Mouse (Mus musculus) forebrain, embryonic 14.5 days (tissue): ENCODE results near the gene Ptpru. TPM values are rescaled to one million over a fixed set of nuclear protein-coding genes. Genes with fewer than 3 reads are reported as not detected.

Source experiments
- ATAC-seq: fragments of 200-750 bp; cut with Nextera tagmentation; 2 replicates; pipeline ENCODE4 v1.8.0; 2017; ENCODE audit warnings: mild to moderate bottlenecking, moderate library complexity
- DNase-seq: peaks from one replicate; pipeline ENCODE4 v3.0.0-alpha.2; 2015; ENCODE audit warnings: low spot score
- H3K27ac ChIP-seq: fragments of 300-500 bp; sonication (generic); 2 replicates; pipeline ENCODE4 v1.5.1; 2014; ENCODE audit warnings: low read depth, mild to moderate bottlenecking, control low read depth, low read length, moderate library complexity
- H3K27me3 ChIP-seq: fragments of 300-500 bp; sonication (generic); replicated peaks from 2 replicates; pipeline ENCODE4 v1.6.1; 2014; ENCODE audit warnings: low read length, control low read depth, mixed read lengths; ENCODE audit not compliant: control insufficient read depth, insufficient read depth
- H3K36me3 ChIP-seq: fragments of 300-500 bp; sonication (generic); 2 replicates; pipeline ENCODE4 v1.6.1; 2014; ENCODE audit warnings: low read length, control low read depth; ENCODE audit not compliant: control insufficient read depth, insufficient read depth
- H3K4me1 ChIP-seq: fragments of 300-500 bp; sonication (generic); 2 replicates; pipeline ENCODE4 v1.6.1; 2014; ENCODE audit warnings: antibody characterized with exemption, low read length, control low read depth; ENCODE audit not compliant: control insufficient read depth, insufficient read depth
- H3K4me2 ChIP-seq: fragments of 300-500 bp; sonication (generic); 2 replicates; pipeline ENCODE4 v1.6.1; 2014; ENCODE audit warnings: mild to moderate bottlenecking, control low read depth, low read length
- H3K4me3 ChIP-seq: fragments of 300-500 bp; sonication (generic); 2 replicates; pipeline ENCODE4 v1.5.1; 2014; ENCODE audit warnings: low read depth, low read length, control low read depth
- H3K9ac ChIP-seq: fragments of 300-500 bp; sonication (generic); 2 replicates; pipeline ENCODE4 v1.6.1; 2014; ENCODE audit warnings: mild to moderate bottlenecking, low read length, control low read depth, moderate library complexity
- H3K9me3 ChIP-seq: fragments of 300-500 bp; sonication (generic); replicated peaks from 2 replicates; pipeline ENCODE4 v1.6.1; 2016; ENCODE audit warnings: low read length, control low read depth, mixed read lengths; ENCODE audit not compliant: control insufficient read depth
- WGBS: fragments of 180-500 bp; shearing (Covaris S2); extraction: QIAGEN DNeasy Blood & Tissue Kit; methylation state at CpG from one replicate; pipeline ENCODE4 v1.1.7; 2014; 5-methylcytosine and 5-hydroxymethylcytosine counted together
- polyA plus RNA-seq: library from polyadenylated mRNA; unstranded; fragments of >200 nt; fragmentation: Nextera tagmentation; extraction: Ambion mirVana; gene quantifications from 2 replicates; pipeline ENCODE4 v1.2.1, GENCODE M21; 2014

Ptpru gene
- polyA plus RNA-seq, 1 experiment from 2014 or later = 20.1 TPM

DNA sequence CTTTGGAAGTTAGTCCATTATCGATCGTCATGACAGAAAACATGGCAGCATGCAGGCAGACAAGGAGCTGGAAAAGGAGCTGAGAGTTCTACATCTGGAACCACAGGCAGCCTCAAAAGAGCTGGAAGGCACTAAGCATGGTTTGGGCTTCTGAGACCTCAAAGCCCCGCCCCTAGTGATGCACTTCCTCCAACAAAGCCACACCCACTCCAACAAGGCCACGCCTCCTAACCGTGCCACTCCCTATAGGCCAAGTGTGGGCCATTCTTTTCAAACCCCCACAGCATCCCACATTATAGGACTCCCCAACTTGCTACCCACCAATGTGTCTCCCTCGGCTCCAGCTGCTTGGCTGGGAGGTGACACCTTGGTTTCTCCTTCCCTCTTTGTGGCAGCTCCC, 88.3 kb downstream of the Ptpru start:
- no peaks in the 10 kb centered on the region for H3K36me3 ChIP-seq
- WGBS = 79% methylated on average over 6 of the region's 6 CpGs
- H3K4me1 ChIP-seq = peaks cover 5% of the 10 kb centered on the region; the same call in 1 of the 2 replicates
- H3K4me2 ChIP-seq = no peak overlapping the region
- H3K4me3 ChIP-seq = no peak overlapping the region
- ATAC-seq (no peak), DNase-seq (no peak)
- no peak overlapping the region for H3K9ac ChIP-seq
- no peaks in the 10 kb centered on the region for H3K9me3 ChIP-seq
- no peak overlapping the region for H3K27ac ChIP-seq
- H3K27me3 ChIP-seq = no peaks in the 10 kb centered on the region

DNA sequence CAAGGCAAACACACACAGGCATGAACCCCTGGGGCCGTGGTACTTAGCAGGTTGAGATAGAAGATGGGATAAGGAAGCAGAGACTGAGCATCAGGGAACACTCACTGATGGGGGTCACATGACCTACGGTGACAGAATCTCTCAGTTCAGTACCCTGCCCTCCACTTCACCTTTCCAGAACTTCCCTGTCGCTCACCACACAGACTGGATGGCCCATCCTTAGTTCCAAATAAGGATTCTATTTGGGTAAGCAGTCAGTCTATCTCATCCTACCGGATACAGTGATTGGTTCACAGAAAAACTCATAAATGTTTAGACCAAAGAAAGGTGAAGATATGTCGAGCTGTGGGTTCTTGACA, 93.4 kb downstream of the Ptpru start:
- no peak for ATAC-seq
- 89% methylated on average over 5 of the region's 5 CpGs for WGBS
- Histone ChIP-seq H3K36me3 (no peaks in the 10 kb centered on the region), H3K9me3 (no peaks in the 10 kb centered on the region), H3K27me3 (no peaks in the 10 kb centered on the region), H3K27ac (no peak overlapping the region), H3K4me2 (no peak overlapping the region), H3K4me1 (no peaks in the 10 kb centered on the region), H3K4me3 (no peak overlapping the region), H3K9ac (no peak overlapping the region)
- DNase-seq = no peak

DNA sequence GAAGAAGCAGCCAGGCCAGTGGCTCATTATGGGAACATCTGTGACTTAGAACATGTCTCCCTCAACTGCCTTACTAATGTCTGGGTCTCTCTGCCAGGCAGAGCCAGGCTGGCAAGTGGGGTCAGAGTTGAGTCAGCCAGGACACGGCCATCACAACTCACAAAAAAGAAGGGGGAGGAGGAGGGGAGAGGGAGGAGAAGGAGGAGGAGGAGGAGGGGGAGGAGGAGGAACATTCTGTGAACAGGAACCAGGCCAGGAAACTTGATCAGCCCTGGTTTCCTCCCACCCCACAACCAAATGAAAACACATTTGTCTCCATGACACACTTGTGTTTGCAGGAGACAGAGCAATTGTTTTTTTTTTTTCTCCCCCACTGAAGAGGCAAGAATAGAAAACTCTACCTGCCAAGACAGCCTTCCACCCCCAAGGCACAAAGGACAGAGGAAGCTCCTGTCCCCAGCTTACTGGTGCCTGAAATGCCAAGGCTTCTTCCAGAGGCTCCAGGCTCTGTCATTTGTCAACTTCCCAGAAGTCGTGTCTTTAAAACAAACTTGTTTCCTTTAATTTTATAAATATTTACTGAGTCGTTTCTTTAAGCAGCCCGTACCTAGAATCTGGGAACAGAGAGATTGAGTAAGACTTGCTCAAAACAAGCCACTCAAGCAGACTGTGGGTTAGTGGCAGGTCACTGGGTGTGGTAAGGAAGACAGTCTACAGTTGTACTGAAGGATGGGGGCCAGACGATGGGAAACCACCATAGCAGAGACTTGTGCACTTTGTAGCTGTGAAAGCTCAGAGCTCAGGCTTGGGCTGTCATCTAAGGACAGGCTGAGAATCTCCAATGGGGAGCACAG, 94.0 kb downstream of the Ptpru start:
- Histone ChIP-seq H3K36me3 (no peaks in the 10 kb centered on the region), H3K4me1 (no peaks in the 10 kb centered on the region), H3K4me3 (no peak overlapping the region), H3K27me3 (no peaks in the 10 kb centered on the region), H3K9me3 (no peaks in the 10 kb centered on the region), H3K4me2 (no peak overlapping the region), H3K9ac (no peak overlapping the region), H3K27ac (no peak overlapping the region)
- DNase-seq (no peak), ATAC-seq (no peak)
- WGBS = 66% methylated on average over 5 of the region's 5 CpGs

DNA sequence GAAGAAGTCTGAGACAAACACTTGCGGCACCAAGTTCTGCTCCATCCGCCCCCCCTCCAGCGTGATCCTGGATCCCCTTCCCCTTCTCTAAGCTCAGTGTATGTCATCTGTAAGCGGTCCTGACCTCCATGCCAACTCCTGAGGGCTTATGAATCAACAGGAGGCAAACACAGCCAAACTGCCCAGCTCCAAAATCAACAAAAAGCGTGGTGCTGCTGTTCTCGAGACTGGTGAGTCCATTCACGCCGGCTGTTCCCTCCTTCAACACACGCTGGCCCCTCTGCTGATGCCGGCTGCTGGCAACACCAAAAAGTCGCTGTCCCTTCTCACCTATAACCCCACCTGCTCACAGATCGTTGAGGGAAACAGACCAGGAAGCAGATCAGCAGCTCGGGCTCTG, 95.1 kb downstream of the Ptpru start:
- no peaks in the 10 kb centered on the region for H3K9me3 ChIP-seq
- H3K4me1 ChIP-seq = no peaks in the 10 kb centered on the region
- no peak overlapping the region for H3K27ac ChIP-seq
- H3K4me3 ChIP-seq = no peak overlapping the region
- no peaks in the 10 kb centered on the region for H3K36me3 ChIP-seq
- no peaks in the 10 kb centered on the region for H3K27me3 ChIP-seq
- no peak for DNase-seq
- WGBS = 86% methylated on average over 13 of the region's 13 CpGs
- no peak for ATAC-seq
- H3K4me2 ChIP-seq = no peak overlapping the region
- no peak overlapping the region for H3K9ac ChIP-seq

DNA sequence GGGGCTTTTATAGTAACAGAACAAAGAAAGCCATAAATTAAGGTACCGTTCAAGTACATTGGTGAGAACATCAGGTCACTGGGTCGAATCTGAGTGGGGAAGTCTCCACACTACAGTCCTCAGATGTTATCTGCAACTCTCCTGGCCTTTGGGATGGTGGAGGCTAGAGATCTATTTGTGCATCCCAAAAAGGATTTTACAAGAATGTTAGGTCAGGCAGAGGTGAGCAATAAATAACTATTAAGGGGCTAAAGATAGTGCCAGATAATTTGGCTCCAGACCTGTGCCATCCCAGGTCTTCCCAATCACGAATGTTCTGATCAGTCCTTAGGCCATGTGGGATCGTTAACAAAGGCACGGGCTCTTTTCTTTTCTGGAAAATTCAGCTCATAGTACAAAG, 97.5 kb downstream of the Ptpru start:
- H3K27me3 ChIP-seq = no peaks in the 10 kb centered on the region
- no peaks in the 10 kb centered on the region for H3K36me3 ChIP-seq
- 82% methylated on average over 5 of the region's 5 CpGs for WGBS
- no peak overlapping the region for H3K9ac ChIP-seq
- no peaks in the 10 kb centered on the region for H3K9me3 ChIP-seq
- H3K27ac ChIP-seq = no peak overlapping the region
- no peaks in the 10 kb centered on the region for H3K4me1 ChIP-seq
- DNase-seq (no peak), ATAC-seq (no peak)
- no peak overlapping the region for H3K4me3 ChIP-seq
- H3K4me2 ChIP-seq = no peak overlapping the region

DNA sequence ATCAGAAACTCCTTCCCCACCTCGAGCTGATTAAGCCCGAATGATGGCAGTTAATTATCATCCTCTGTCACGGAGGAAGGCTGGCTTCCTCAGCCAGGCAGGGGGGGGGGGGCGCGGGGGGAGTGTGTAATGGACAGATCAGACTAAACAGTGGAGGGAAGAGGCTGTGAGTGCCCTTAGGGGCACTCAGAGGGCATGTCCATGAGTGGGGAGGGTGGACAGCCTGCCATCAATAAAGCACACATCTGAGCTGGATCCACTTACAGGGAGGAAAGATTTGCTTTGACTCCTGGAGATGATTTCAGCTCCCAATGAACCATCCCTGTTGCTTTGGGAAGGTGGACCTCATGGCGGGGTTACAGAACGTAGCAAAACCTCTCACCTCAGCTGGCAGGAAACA, 109.5 kb downstream of the Ptpru start:
- no peak for DNase-seq

DNA sequence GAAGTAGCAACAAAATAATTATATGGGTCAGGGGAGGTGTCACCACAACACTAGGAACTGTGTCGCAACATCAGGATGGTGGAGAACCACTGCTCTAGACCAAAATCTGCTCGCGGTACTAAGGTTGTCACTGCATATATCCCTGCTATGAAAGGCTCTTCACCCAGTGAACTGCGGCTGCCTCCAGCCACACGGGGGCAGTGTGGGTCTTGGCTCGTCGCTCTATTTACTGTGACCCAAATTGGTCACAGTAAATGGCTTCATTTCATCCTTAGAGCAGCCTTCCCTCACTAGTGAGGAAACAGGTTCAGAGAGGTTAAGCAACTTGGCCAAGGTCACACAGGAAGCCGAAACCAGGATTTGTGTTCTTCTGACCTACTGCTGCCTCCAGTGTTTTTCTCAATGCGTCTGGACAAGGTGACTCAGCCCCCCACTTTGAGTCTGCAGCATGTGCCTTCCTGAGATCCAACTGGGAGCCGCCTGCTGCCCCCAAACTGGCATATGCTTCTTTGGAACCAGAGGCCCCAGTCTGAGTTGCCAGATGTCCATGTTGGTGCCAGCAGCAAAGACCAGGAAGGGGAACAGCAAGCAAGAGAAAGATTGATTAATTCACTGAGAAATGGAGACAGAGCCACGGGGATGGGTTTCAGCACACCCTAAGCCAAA, 114.5 kb downstream of the Ptpru start:
- ATAC-seq = 0 out of 2 replicates have a peak, but pooled peaks have one; percentile 32
- Histone ChIP-seq H3K27me3 (no peaks in the 10 kb centered on the region), H3K4me3 (no peak overlapping the region), H3K9ac (no peak overlapping the region), H3K36me3 (no peaks in the 10 kb centered on the region), H3K4me1 (no peaks in the 10 kb centered on the region), H3K27ac (no peak overlapping the region), H3K4me2 (no peak overlapping the region), H3K9me3 (no peaks in the 10 kb centered on the region)
- peak; percentile 69 for DNase-seq
- 52% methylated on average over 11 of the region's 11 CpGs for WGBS

More for the DNA sequence above, 109.5 kb downstream of the Ptpru start:
- no peaks in the 10 kb centered on the region for H3K36me3 ChIP-seq
- no peaks in the 10 kb centered on the region for H3K27me3 ChIP-seq
- H3K4me3 ChIP-seq = no peak overlapping the region
- H3K4me2 ChIP-seq = no peak overlapping the region
- no peaks in the 10 kb centered on the region for H3K4me1 ChIP-seq
- no peak for ATAC-seq
- no peak overlapping the region for H3K9ac ChIP-seq
- H3K27ac ChIP-seq = no peak overlapping the region
- H3K9me3 ChIP-seq = no peaks in the 10 kb centered on the region
- 56% methylated on average over 7 of the region's 7 CpGs for WGBS

DNA sequence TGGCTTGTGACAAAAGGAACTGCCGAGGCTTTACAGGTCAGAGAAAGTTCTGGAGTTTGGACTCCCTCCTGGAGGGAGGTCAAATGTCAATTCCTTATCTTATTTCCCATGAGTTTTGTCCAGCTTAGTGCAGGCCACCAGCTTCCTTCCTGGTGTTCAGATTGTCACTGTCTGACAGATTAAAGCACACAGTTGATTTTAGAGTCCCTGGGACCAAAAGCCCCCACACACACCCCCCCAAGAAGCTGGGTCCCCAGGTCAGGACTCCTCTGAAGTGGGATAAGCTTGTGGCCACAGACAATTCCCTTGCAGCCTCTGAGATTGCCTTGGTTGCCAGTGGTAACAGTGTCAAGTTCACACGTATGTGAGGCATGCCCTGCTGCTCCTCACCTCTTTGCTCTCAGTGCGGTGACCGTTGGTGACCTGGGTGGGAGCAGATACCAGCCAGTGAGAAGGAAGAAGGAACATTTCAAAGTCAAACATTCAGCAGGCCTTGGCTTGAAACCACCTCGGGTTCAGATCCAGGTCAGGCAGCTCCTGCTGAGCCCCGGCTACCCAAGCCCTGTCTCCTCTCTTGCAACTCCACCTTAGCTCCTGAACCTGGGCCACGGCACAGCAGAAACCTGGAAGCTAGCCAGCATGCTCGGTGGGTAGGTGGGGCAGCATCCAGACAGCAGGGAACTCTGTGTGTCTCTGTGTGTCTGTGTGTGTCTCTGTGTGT, 115.8 kb downstream of the Ptpru start:
- no peak overlapping the region for H3K4me3 ChIP-seq
- no peaks in the 10 kb centered on the region for H3K36me3 ChIP-seq
- no peak overlapping the region for H3K27ac ChIP-seq
- ATAC-seq (no peak), DNase-seq (no peak)
- 72% methylated on average over 8 of the region's 8 CpGs for WGBS
- no peak overlapping the region for H3K4me2 ChIP-seq
- no peaks in the 10 kb centered on the region for H3K27me3 ChIP-seq
- H3K9me3 ChIP-seq = no peaks in the 10 kb centered on the region
- H3K9ac ChIP-seq = no peak overlapping the region
- H3K4me1 ChIP-seq = no peaks in the 10 kb centered on the region

DNA sequence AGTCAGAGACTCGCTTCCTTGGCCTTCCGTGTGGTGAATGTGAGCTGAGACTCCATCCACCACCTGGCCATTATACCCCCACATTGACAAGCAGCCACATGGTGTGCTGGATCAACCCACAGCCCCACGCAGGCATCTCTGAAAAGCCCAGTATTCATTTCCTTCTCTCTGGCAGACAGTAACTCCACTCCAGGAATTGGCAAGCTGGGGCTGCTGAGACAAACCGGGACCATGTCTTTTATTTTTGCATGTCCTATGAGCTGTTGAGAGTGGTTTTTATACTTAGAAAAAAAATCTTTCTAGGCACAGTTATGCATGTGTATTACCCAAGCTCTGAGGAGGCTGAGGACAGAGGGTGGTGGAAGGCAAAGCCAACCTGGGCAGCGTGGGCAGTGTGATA, 118.9 kb downstream of the Ptpru start:
- Histone ChIP-seq H3K36me3 (no peaks in the 10 kb centered on the region), H3K9me3 (no peaks in the 10 kb centered on the region), H3K4me1 (no peaks in the 10 kb centered on the region), H3K4me2 (no peak overlapping the region), H3K4me3 (no peak overlapping the region), H3K9ac (no peak overlapping the region), H3K27me3 (no peaks in the 10 kb centered on the region), H3K27ac (no peak overlapping the region)
- DNase-seq (no peak), ATAC-seq (no peak)
- WGBS = 79% methylated on average over 5 of the region's 5 CpGs
